Mouse (Mus musculus) liver, embryonic 11.5 days (tissue): ENCODE results near the gene Agfg1. TPM values are rescaled to one million over a fixed set of nuclear protein-coding genes. Genes with fewer than 3 reads are reported as not detected.

ENCODE experiments used
- ATAC-seq: fragments of 200-750 bp; cut with Nextera tagmentation; replicated peaks from 2 replicates; pipeline ENCODE4 v1.8.0; 2017; ENCODE audit warnings: moderate number of reproducible peaks, mild to moderate bottlenecking, moderate TSS enrichment, moderate library complexity; ENCODE audit not compliant: low FRiP score
- DNase-seq: peaks from one replicate; pipeline ENCODE4 v3.0.0-alpha.2; 2017; ENCODE audit warnings: low spot score
- H3K27ac ChIP-seq: fragments of 300-500 bp; sonication (generic); 2 replicates; pipeline ENCODE4 v1.5.1; 2014; ENCODE audit warnings: mild to moderate bottlenecking, low read depth, low read length, control low read depth
- H3K27me3 ChIP-seq: fragments of 300-500 bp; sonication (generic); replicated peaks from 2 replicates; pipeline ENCODE4 v1.6.1; 2014; ENCODE audit warnings: low read length, mixed read lengths; ENCODE audit not compliant: control insufficient read depth, insufficient read depth
- H3K36me3 ChIP-seq: fragments of 300-500 bp; sonication (generic); 2 replicates; pipeline ENCODE4 v1.6.1; 2014; ENCODE audit warnings: mild to moderate bottlenecking, low read length, moderate library complexity, mixed read lengths; ENCODE audit not compliant: control insufficient read depth, insufficient read depth
- H3K4me1 ChIP-seq: fragments of 300-500 bp; sonication (generic); replicated peaks from 2 replicates; pipeline ENCODE4 v1.6.1; 2014; ENCODE audit warnings: low read length, mixed read lengths; ENCODE audit not compliant: control insufficient read depth, insufficient read depth
- H3K4me2 ChIP-seq: fragments of 300-500 bp; sonication (generic); 2 replicates; pipeline ENCODE4 v1.6.1; 2014; ENCODE audit warnings: mild to moderate bottlenecking, control low read depth, moderate library complexity
- H3K4me3 ChIP-seq: fragments of 300-500 bp; sonication (generic); 2 replicates; pipeline ENCODE4 v1.5.1; 2014; ENCODE audit warnings: low read depth, low read length, control low read depth
- H3K9ac ChIP-seq: fragments of 300-500 bp; sonication (generic); 2 replicates; pipeline ENCODE4 v1.6.1; 2014; ENCODE audit warnings: low read depth, low read length, control low read depth
- H3K9me3 ChIP-seq: fragments of 300-500 bp; sonication (generic); 2 replicates; pipeline ENCODE4 v1.6.1; 2016; ENCODE audit warnings: low read length, inconsistent platforms, mixed read lengths; ENCODE audit not compliant: control insufficient read depth
- WGBS: fragments of 180-500 bp; shearing (Covaris S2); extraction: QIAGEN DNeasy Blood & Tissue Kit; methylation state at CpG from one replicate; pipeline ENCODE4 v1.1.7; 2014; 5-methylcytosine and 5-hydroxymethylcytosine counted together
- polyA plus RNA-seq: library from polyadenylated mRNA; unstranded; fragments of >200 nt; fragmentation: Nextera tagmentation; extraction: Ambion mirVana; gene quantifications from 2 replicates; pipeline ENCODE4 v1.2.1, GENCODE M21; 2014

The Agfg1 gene
- 47.6 and 58.7 TPM in 2 replicates for polyA plus RNA-seq

DNA sequence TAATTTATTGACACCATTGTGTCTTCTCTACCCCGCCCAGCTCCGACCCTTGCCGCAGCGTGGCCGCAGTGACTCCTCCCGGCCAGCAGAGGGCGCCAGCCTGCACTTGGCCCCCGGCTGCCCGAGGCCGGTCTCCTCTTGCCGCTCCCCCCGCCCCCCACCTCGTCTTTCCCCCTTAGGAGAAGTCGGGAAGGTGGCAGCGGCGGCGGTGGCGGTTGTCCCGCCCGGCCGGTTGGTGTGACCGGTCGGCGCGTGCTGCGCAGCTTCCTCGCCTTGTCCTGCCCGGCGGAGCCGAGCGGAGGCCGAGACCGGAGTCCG, at the start of gene Agfg1:
TSS of gene Agfg1 (plus strand) at position 188 of the 318 bp plus-strand sequence.
- Histone ChIP-seq H3K9me3 (no peaks in the 10 kb centered on the region), H3K36me3 (peaks cover 2% of the 10 kb centered on the region; the same call in 1 of the 2 replicates), H3K9ac (peak within 1 kb of the TSS; percentile 98), H3K27ac (peak within 1 kb of the TSS; percentile 89), H3K4me1 (peaks cover 40% of the 10 kb centered on the region), H3K4me3 (peak within 1 kb of the TSS; percentile 99), H3K4me2 (peak within 1 kb of the TSS; percentile 90), H3K27me3 (no peaks in the 10 kb centered on the region)
- WGBS = 0% methylated on average over 34 of the region's 34 CpGs
- DNase-seq (peak; percentile 97), ATAC-seq (peak; percentile 75)

DNA sequence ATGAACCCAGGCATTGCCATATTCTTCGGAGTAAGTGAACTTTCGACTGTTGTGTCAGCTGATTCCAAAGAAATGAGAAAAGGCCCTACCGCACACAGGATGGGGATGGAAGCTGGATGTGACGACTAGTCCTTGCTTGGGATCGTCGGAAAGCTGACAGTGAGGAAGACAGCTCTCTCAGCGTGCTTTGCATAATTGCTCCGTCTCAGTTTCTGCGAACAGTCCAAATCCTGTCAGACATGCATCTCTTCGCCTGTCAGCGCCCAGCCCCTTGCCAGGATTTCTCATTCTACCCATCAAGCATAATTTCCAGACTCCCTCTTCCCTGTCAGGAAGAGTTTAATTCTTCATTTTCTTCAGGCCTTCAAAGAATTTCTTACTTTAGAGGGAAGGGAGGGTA, 48.2 kb upstream of the Agfg1 start:
- no peak for DNase-seq
- Histone ChIP-seq H3K36me3 (no peaks in the 10 kb centered on the region), H3K27me3 (no peaks in the 10 kb centered on the region), H3K27ac (no peak overlapping the region), H3K4me2 (no peak overlapping the region), H3K9me3 (no peaks in the 10 kb centered on the region), H3K4me3 (no peak overlapping the region), H3K4me1 (no peaks in the 10 kb centered on the region), H3K9ac (no peak overlapping the region)
- WGBS = 87% methylated on average over 11 of the region's 11 CpGs
- no peak for ATAC-seq

DNA sequence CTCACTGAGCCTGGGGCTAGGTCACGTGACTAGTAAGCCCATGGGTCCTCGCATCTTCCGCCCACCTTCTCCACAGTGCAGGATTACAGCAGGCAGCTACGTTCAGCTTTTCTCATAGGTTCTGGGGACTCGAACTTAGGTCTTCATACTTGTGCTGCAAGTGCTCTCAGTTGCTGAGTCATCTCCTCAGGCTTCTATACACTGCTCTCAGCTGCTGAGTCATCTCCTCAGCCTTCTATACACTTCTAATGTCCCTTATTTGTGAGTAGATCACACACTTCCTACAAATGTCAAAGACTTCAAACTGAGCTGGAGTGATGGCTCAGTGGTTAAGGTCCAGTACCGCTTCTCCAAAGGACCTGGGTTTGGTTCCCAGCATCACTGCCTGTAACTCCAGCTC, 47.0 kb upstream of the Agfg1 start:
- 87% methylated on average over 6 of the region's 6 CpGs for WGBS
- no peak for ATAC-seq
- Histone ChIP-seq H3K4me2 (no peak overlapping the region), H3K4me3 (no peak overlapping the region), H3K36me3 (no peaks in the 10 kb centered on the region), H3K27me3 (no peaks in the 10 kb centered on the region), H3K27ac (no peak overlapping the region), H3K4me1 (no peaks in the 10 kb centered on the region), H3K9ac (no peak overlapping the region), H3K9me3 (no peaks in the 10 kb centered on the region)
- no peak for DNase-seq

DNA sequence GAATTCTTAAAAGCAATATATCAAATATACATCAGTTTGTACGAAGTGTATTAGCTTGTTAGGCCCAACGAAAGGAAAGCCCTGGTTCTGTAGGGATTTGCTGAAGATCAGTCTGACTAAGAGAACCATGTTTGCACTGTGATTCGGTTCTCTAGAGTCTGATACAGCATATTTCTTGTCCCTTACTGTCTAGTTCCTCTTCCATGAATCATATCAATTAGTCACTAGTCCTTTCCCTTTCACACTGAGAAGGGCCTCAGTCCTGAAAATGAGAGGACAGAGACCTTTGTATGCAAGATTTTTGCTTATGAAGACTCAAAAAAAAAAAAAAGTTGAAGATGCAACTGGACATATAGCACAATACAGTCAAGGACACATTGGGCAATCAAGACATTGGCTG, 46.2 kb upstream of the Agfg1 start:
- no peak for ATAC-seq
- H3K9ac ChIP-seq = no peak overlapping the region
- no peak for DNase-seq
- WGBS = 84% methylated on average over 3 of the region's 3 CpGs
- no peak overlapping the region for H3K4me2 ChIP-seq
- no peak overlapping the region for H3K27ac ChIP-seq
- no peak overlapping the region for H3K4me3 ChIP-seq
- no peaks in the 10 kb centered on the region for H3K4me1 ChIP-seq
- H3K27me3 ChIP-seq = no peaks in the 10 kb centered on the region
- no peaks in the 10 kb centered on the region for H3K9me3 ChIP-seq
- H3K36me3 ChIP-seq = no peaks in the 10 kb centered on the region

DNA sequence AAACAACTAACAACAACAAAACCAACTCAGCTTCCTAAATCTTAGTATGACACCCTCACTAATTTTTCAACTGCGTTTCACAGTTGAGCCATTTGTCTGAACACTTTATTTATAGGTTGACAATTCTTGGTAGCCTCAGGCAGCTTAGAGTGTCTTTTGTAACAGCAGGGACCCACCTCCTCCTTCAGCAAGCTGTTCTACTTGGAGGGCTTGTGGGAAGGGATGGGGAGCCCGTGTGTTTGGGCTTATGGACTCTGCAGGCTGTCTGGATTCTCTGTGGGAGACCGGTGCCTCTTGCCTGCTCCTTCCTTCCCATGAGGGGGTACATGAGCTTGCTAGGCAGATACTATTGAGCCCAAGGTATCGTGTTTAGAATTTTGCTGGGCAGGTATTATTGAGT, 45.3 kb upstream of the Agfg1 start:
- Histone ChIP-seq H3K4me3 (no peak overlapping the region), H3K36me3 (no peaks in the 10 kb centered on the region), H3K4me2 (no peak overlapping the region), H3K27me3 (no peaks in the 10 kb centered on the region), H3K9ac (no peak overlapping the region), H3K27ac (no peak overlapping the region), H3K4me1 (no peaks in the 10 kb centered on the region), H3K9me3 (no peaks in the 10 kb centered on the region)
- WGBS = 73% methylated on average over 4 of the region's 4 CpGs
- ATAC-seq (no peak), DNase-seq (no peak)

DNA sequence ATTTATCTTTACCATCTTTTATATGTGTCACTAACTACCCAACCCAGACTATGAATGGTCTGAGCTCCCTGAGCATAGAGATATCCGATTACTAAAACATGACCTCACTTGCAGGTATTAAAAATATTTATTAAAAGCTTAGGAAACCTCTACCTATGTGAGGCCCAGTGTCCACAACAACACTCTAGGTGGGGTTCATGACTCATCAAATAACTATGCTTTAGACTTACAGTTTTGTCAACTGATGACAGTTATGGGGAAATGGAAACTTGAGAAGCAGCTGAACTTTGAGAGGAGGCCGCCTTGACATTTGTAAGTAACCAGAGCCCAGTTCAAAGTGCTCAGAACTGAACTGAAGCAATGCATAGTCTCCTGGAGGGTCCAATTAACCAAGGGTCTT, 44.1 kb upstream of the Agfg1 start:
- 87% methylated on average over 2 of the region's 2 CpGs for WGBS
- no peaks in the 10 kb centered on the region for H3K36me3 ChIP-seq
- H3K9me3 ChIP-seq = no peaks in the 10 kb centered on the region
- H3K27ac ChIP-seq = no peak overlapping the region
- DNase-seq = no peak
- H3K4me2 ChIP-seq = no peak overlapping the region
- no peak for ATAC-seq
- H3K9ac ChIP-seq = no peak overlapping the region
- no peak overlapping the region for H3K4me3 ChIP-seq
- H3K4me1 ChIP-seq = no peaks in the 10 kb centered on the region
- no peaks in the 10 kb centered on the region for H3K27me3 ChIP-seq

DNA sequence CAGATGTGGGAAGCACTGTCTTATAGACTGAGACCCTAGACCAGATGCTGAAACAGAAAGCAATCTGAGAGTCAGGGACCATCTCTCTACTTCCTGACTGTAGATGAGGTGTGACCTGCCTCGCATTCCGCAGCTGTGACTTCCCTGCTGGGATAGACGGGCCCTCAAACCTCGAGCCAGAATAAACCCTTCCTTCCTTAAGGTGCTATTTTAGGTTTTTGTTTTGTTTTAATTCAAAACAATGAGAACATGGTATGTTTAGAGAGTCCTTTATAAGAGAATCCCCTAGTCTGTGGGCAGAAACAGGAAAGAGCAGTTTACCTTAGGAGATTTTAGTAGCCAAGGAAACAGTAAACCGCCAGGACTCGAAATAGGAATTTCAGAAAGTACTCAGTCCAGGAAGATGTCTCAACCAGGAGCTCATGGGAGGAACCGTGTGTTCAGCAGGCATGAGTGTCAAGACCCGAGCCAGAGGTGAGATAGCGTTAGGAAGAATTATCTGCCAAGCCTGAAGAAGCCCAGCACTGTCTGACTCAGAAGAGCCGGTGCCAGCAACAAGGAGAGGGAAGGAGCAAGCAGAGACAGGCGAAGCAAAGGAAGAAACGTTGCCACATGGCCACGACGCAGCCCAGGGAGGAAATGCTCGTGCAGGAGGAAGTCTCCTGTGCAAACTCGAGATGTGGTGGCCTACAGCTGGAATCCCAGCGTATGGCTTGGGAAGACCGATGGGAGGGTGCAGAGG, 43.4 kb upstream of the Agfg1 start:
- ATAC-seq = no peak
- no peaks in the 10 kb centered on the region for H3K27me3 ChIP-seq
- H3K9ac ChIP-seq = no peak overlapping the region
- H3K27ac ChIP-seq = no peak overlapping the region
- no peak overlapping the region for H3K4me2 ChIP-seq
- no peaks in the 10 kb centered on the region for H3K36me3 ChIP-seq
- H3K4me3 ChIP-seq = no peak overlapping the region
- no peak for DNase-seq
- H3K4me1 ChIP-seq = no peaks in the 10 kb centered on the region
- H3K9me3 ChIP-seq = no peaks in the 10 kb centered on the region
- 42% methylated on average over 18 of the region's 18 CpGs for whole genome bisulfite sequencing

DNA sequence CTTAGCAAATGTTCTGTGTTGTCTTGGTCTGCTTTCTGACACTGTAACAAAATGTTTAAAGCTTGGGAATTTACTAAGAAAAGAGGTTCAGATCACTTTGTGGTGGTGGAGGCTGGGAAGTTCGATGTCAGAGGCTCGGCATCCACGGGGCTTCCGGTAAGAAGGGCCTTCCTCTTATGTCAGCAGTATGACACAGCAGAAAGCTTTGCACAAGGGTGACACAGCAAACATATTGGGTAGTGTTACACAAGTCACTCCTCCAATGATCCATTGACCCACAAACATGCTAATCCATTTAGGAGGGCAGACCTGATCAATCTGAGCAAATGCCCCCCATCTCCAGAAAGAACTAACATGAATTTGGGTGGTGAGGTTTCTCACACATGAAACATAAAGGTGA, 42.2 kb upstream of the Agfg1 start:
- ATAC-seq = no peak
- 63% methylated on average over 4 of the region's 4 CpGs for WGBS
- Histone ChIP-seq H3K27ac (no peak overlapping the region), H3K4me3 (no peak overlapping the region), H3K27me3 (no peaks in the 10 kb centered on the region), H3K36me3 (no peaks in the 10 kb centered on the region), H3K9ac (no peak overlapping the region), H3K4me1 (no peaks in the 10 kb centered on the region), H3K4me2 (no peak overlapping the region), H3K9me3 (no peaks in the 10 kb centered on the region)
- no peak for DNase-seq

DNA sequence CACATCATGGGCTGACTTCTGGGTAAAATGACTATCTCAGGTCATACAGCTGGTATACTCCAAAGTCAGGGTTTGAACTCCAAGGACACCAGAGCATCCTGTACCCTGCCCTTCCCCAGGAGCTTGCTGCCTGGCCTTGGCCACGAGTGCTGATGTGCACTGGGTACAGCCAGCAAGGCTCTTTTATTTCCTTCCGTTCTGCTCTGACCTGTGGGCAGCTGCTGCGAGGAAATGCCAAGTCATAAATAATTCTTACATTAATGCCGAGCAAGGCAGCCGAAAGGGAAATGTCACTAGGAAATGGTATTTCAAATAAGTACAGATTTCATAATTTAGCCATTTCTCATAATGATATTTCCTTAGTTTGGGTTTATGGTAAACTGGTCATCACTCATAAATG, 41.0 kb upstream of the Agfg1 start:
- H3K27ac ChIP-seq = no peak overlapping the region
- no peak overlapping the region for H3K4me2 ChIP-seq
- no peak for DNase-seq
- H3K9me3 ChIP-seq = no peaks in the 10 kb centered on the region
- no peaks in the 10 kb centered on the region for H3K4me1 ChIP-seq
- H3K27me3 ChIP-seq = no peaks in the 10 kb centered on the region
- no peak for ATAC-seq
- 67% methylated on average over 5 of the region's 5 CpGs for WGBS
- no peaks in the 10 kb centered on the region for H3K36me3 ChIP-seq
- no peak overlapping the region for H3K9ac ChIP-seq
- H3K4me3 ChIP-seq = no peak overlapping the region
